20 mouse cellular contexts compared by ENCODE assay signal in the genomic region with DNA sequence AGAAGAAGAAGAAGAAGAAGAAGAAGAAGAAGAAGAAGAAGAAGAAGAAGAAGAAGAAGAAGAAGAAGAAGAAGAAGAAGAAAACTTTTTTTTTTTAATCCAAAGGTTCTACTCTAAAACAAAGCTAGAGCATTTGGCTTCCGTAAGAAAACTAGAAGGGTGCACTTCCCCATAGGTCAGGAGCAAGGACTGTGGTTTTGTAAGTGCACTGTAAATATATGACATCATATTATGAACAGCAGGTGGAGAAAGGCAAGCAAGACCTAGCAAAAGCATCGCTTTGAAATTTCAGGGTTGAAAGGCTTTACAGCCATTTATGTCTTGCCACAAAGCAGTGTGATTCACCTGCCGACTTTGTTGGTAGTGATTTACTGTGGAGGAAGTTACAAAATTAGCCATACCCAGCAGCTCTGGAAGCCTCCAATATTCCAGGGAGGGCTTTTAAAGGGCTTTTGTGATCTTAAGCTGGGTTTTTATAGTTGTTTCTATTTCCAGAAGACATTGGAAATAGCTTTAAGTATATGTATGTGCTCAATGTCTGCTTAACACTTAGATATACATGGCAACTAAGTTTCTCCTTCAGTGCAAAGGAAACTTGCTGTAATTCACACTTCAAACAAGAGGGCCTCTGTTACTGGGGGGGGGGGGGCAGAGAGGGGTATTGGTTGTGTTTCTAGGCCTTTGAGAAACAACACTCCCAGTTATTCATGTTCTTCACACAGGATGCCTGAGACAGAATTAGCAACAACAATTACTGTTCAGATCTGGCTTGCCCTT.
DNase-seq lines count a peak whose midpoint lies in the region; ATAC-seq and TF ChIP-seq lines count a peak whose summit lies in the region.
"Had no signal": no experiment of that assay in that cellular context is flagged by ENCODE, and none has a peak within 500 bp of the region (broad histone marks: within the 10 kb centered on the region; RNA-seq: fewer than 3 reads in every experiment).

No protein-coding gene starts in this region.

- WGBS in limb, embryonic 11.5 days: 68% methylated on average over 3 of the region's 3 CpGs
- WGBS in limb, embryonic 10.5 days: 74% methylated on average over 3 of the region's 3 CpGs

- no peaks in the 10 kb centered on the region for H3K27me3 ChIP-seq in limb, embryonic 11.5 days (ENCODE audit: control insufficient read depth, insufficient read depth, low read length)
- H3K27me3 ChIP-seq in limb, embryonic 10.5 days (ENCODE audit: low read depth, poor library complexity, severe bottlenecking): no peaks in the 10 kb centered on the region
- H3K27me3 ChIP-seq in Patski: no peaks in the 10 kb centered on the region
- H3K27me3 ChIP-seq: embryonic facial prominence, embryonic 12.5 days; hindbrain, embryonic 12.5 days; liver, embryonic 13.5 days; midbrain, embryonic 13.5 days had no signal

- H3K9me3 ChIP-seq in limb, embryonic 11.5 days (ENCODE audit: control insufficient read depth, low read length): no peaks in the 10 kb centered on the region
- H3K9me3 ChIP-seq in limb, embryonic 10.5 days (replicated peaks): no peaks in the 10 kb centered on the region
- H3K9me3 ChIP-seq: embryonic facial prominence, embryonic 12.5 days; hindbrain, embryonic 12.5 days; liver, embryonic 13.5 days; midbrain, embryonic 13.5 days had no signal

- no peak for TF ChIP-seq CTCF in Patski (IDR thresholded peaks at IDR 0.05)
- TF ChIP-seq CTCF in brain, embryonic 14.5 days (IDR thresholded peaks at IDR 0.05; ENCODE audit: borderline replicate concordance, extremely low read depth, insufficient read depth, insufficient read length): no peak

- POLR2A ChIA-PET in Patski (lab: Charles Lee): no interaction called here

- no peak overlapping the region for H3K27ac ChIP-seq in limb, embryonic 11.5 days (replicated peaks; ENCODE audit: low read depth, low read length)
- no peak overlapping the region for H3K27ac ChIP-seq in limb, embryonic 10.5 days
- H3K27ac ChIP-seq: embryonic facial prominence, embryonic 12.5 days; gastrocnemius, adult 2 months; hindbrain, embryonic 12.5 days; liver, embryonic 13.5 days; midbrain, embryonic 13.5 days had no signal

- no peak for TF ChIP-seq POLR2A in brain, embryonic 14.5 days (IDR thresholded peaks at IDR 0.05; ENCODE audit: borderline replicate concordance, extremely low read depth, insufficient read depth, insufficient read length, poor library complexity, severe bottlenecking)

- no peaks in the 10 kb centered on the region for H3K36me3 ChIP-seq in limb, embryonic 11.5 days (ENCODE audit: control insufficient read depth, insufficient read depth, low read length)
- H3K36me3 ChIP-seq in limb, embryonic 10.5 days: no peaks in the 10 kb centered on the region
- H3K36me3 ChIP-seq: embryonic facial prominence, embryonic 12.5 days; hindbrain, embryonic 12.5 days; liver, embryonic 13.5 days; midbrain, embryonic 13.5 days had no signal

- CTCF ChIA-PET in Patski (lab: Charles Lee): interaction anchor here (0.6 kb wide), 2 partner anchors 271 to 406 kb away, joined by 3 read pairs; no protein-coding TSS in a partner anchor

- no peak for ATAC-seq in limb, embryonic 11.5 days (ENCODE audit: insufficient number of reproducible peaks, low FRiP score, low TSS enrichment, low read depth)
- ATAC-seq in Patski: peak; percentile 58
- ATAC-seq in monocyte, adult 5-6 weeks (replicated peaks; ENCODE audit: insufficient number of reproducible peaks, low FRiP score, low TSS enrichment, poor library complexity, severe bottlenecking): no peak
- ATAC-seq: inflammation-experienced regulatory T-cells, adult 6 months; midbrain, embryonic 13.5 days had no signal

- no peaks in the 10 kb centered on the region for H3K4me1 ChIP-seq in limb, embryonic 11.5 days (ENCODE audit: control insufficient read depth, insufficient read depth, low read length)
- no peaks in the 10 kb centered on the region for H3K4me1 ChIP-seq in limb, embryonic 10.5 days
- H3K4me1 ChIP-seq: embryonic facial prominence, embryonic 12.5 days; hindbrain, embryonic 12.5 days; liver, embryonic 13.5 days; midbrain, embryonic 13.5 days had no signal

- DNase-seq in limb, embryonic 11.5 days (ENCODE audit: low spot score): peak; percentile 10
- no peak for DNase-seq in limb, embryonic 10.5 days (ENCODE audit: low spot score)
- peak; percentile 55 for DNase-seq in Patski (ENCODE audit: low read depth, low spot score)
- peak; percentile 29 for DNase-seq in brain, embryonic 14.5 days (ENCODE audit: low read depth)
- peak; percentile 66 for DNase-seq in naive thymus-derived CD4-positive, alpha-beta T cell, adult 2 months (ENCODE audit: low read depth)
- no peak for DNase-seq in right cerebral cortex, postnatal 14 days
- DNase-seq: adrenal gland, adult 2 months; cerebellum, adult 11-12 months; cerebellum, postnatal 36 days; gastrocnemius, adult 2 months; heart, adult 18-20 months; kidney, adult 9 months; kidney, postnatal 4 days; liver, embryonic 13.5 days had no signal

- H3K9ac ChIP-seq in limb, embryonic 11.5 days (ENCODE audit: low read length): no peak overlapping the region
- H3K9ac ChIP-seq: embryonic facial prominence, embryonic 12.5 days; hindbrain, embryonic 12.5 days; liver, embryonic 13.5 days; midbrain, embryonic 13.5 days had no signal

- no peak overlapping the region for H3K4me3 ChIP-seq in limb, embryonic 11.5 days (ENCODE audit: low read depth, low read length)
- no peak overlapping the region for H3K4me3 ChIP-seq in limb, embryonic 10.5 days
- H3K4me3 ChIP-seq: embryonic facial prominence, embryonic 12.5 days; gastrocnemius, adult 2 months; hindbrain, embryonic 12.5 days; liver, embryonic 13.5 days; midbrain, embryonic 13.5 days; myocyte had no signal

- in situ Hi-C loops in Patski (cut with MboI; ENCODE audit: low pct_unique_long_range_greater_than_20kb): no loop called here

- no peak overlapping the region for H3K4me2 ChIP-seq in limb, embryonic 11.5 days (ENCODE audit: low read depth, severe bottlenecking)
- H3K4me2 ChIP-seq: embryonic facial prominence, embryonic 12.5 days; hindbrain, embryonic 12.5 days; liver, embryonic 13.5 days; midbrain, embryonic 13.5 days had no signal

Comparison
In these comparisons a context has a peak if more than half of its experiments do, and no peak if none do; other contexts are left out.
1. DNase-seq: peak in limb, embryonic 11.5 days (single experiment), Patski (single experiment), brain, embryonic 14.5 days (single experiment) and naive thymus-derived CD4-positive, alpha-beta T cell, adult 2 months (single experiment); none in limb, embryonic 10.5 days (single experiment) and right cerebral cortex, postnatal 14 days (single experiment).